Mouse (Mus musculus) myocyte (in vitro differentiated cells): Measurements from ENCODE around the gene Thg1l. TPM values are rescaled to one million over a fixed set of nuclear protein-coding genes. Genes with fewer than 3 reads are reported as not detected.

ENCODE experiments used
- H3K27me3 ChIP-seq: one replicate; pipeline ENCODE4 v1.6.1; 2011; ENCODE audit not compliant: control insufficient read depth, insufficient read depth, insufficient read length
- H3K36me3 ChIP-seq: one replicate; pipeline ENCODE4 v1.6.1; 2011; ENCODE audit not compliant: control insufficient read depth, insufficient read depth
- H3K4me2 ChIP-seq: one replicate; pipeline ENCODE4 v1.6.1; 2011; ENCODE audit warnings: low read depth, control low read depth
- H3K4me3 ChIP-seq: one replicate; pipeline ENCODE4 v1.5.1; 2011; ENCODE audit warnings: mild to moderate bottlenecking, control low read depth, moderate library complexity
- H3K79me2 ChIP-seq: one replicate; pipeline ENCODE4 v1.6.1; 2011; ENCODE audit not compliant: control insufficient read depth, insufficient read depth
- H3ac ChIP-seq: one replicate; pipeline ENCODE4 v1.6.1; 2011; ENCODE audit not compliant: control insufficient read depth, insufficient read length
- CEBPB ChIP-seq: IDR thresholded peaks from 2 replicates; pipeline ENCODE4 v1.6.1; 2011; ENCODE audit warnings: mild to moderate bottlenecking, moderate library complexity; ENCODE audit not compliant: poor library complexity, insufficient read depth, severe bottlenecking
- E2F4 ChIP-seq: IDR thresholded peaks from one replicate; pipeline ENCODE4 v1.6.1; 2011; ENCODE audit warnings: mild to moderate bottlenecking, control low read depth, moderate library complexity; ENCODE audit not compliant: insufficient read depth
- MAX ChIP-seq: IDR thresholded peaks from one replicate; pipeline ENCODE4 v1.6.1; 2011; ENCODE audit warnings: low read depth, mild to moderate bottlenecking, control low read depth
- MYOD1 ChIP-seq, 3 experiments: IDR thresholded peaks; one replicate each; pipeline ENCODE4 v1.6.1; 2011; ENCODE audit warnings: control low read depth in 2 of 3, low read depth in 2 of 3, mild to moderate bottlenecking in 2 of 3, moderate library complexity in 1 of 3; ENCODE audit not compliant: insufficient read length in 2 of 3, control insufficient read depth in 1 of 3
- MYOG ChIP-seq, 3 experiments: IDR thresholded peaks; one replicate each; pipeline ENCODE4 v1.6.1; 2011; ENCODE audit warnings: control low read depth in 2 of 3, low read depth in 2 of 3, mild to moderate bottlenecking in 2 of 3; ENCODE audit not compliant: insufficient read length in 2 of 3, control insufficient read depth in 1 of 3, insufficient read depth in 1 of 3
- POLR2A ChIP-seq: IDR thresholded peaks from one replicate; pipeline ENCODE4 v1.6.1; 2011; ENCODE audit warnings: low read depth, mild to moderate bottlenecking, control low read depth, moderate library complexity; ENCODE audit not compliant: insufficient read length
- REST ChIP-seq: IDR thresholded peaks from one replicate; pipeline ENCODE4 v1.6.1; 2011; ENCODE audit warnings: mild to moderate bottlenecking, control low read depth, moderate library complexity; ENCODE audit not compliant: insufficient read depth, insufficient read length
- SRF ChIP-seq: IDR thresholded peaks from one replicate; pipeline ENCODE4 v1.6.1; 2011; ENCODE audit warnings: low read depth; ENCODE audit not compliant: control insufficient read depth, insufficient read length
- TCF12 ChIP-seq: IDR thresholded peaks from one replicate; pipeline ENCODE4 v1.6.1; 2011; ENCODE audit warnings: mild to moderate bottlenecking, control low read depth; ENCODE audit not compliant: poor library complexity, insufficient read depth, severe bottlenecking
- TCF3 ChIP-seq: IDR thresholded peaks from one replicate; pipeline ENCODE4 v1.6.1; 2011; ENCODE audit warnings: low read depth, control low read depth; ENCODE audit not compliant: insufficient read length
- USF1 ChIP-seq: IDR thresholded peaks from one replicate; pipeline ENCODE4 v1.6.1; 2011; ENCODE audit warnings: low read depth, mild to moderate bottlenecking, control low read depth, moderate library complexity
- polyA plus RNA-seq: library from polyadenylated mRNA; unstranded; fragments of >200 nt; fragmentation: generic; extraction: Trizol; gene quantifications from one replicate; pipeline ENCODE4 v1.2.1, GENCODE M21; 2012; ENCODE audit warnings: missing spikeins

Gene Thg1l
- polyA plus RNA-seq, 1 experiment: 14.8 TPM

DNA sequence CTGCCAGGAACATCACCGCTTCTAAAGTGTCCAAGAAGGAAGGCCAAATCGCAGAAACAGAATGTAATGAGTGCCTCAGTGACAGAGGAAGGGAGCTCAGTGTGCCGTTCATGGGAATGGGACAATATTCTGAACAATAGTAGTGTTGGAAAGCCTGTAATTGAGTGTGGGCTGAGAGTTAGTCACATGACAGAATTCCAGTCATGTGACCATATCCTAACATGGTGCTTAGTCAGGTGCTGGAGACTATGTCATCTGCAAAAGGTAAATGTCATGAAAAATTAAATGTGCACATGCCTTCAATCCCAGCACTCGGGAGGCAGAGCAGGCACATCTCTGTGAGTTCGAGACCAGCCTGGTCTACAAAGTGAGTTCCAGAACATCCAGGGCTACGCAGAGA, 37.3 kb downstream of the Thg1l start:
- no peaks in the 10 kb centered on the region for H3K36me3 ChIP-seq
- no peak overlapping the region for H3K4me2 ChIP-seq
- TF ChIP-seq POLR2A: no peak
- no peak for TF ChIP-seq MAX
- TF ChIP-seq REST: no peak
- no peak for TF ChIP-seq TCF3
- no peak for TF ChIP-seq MYOG (IDR thresholded peaks at IDR 0.05; ENCODE audit: control insufficient read depth in 1 of 3, insufficient read depth in 1 of 3, insufficient read length in 2 of 3, low read depth in 2 of 3)
- TF ChIP-seq CEBPB: no peak
- TF ChIP-seq USF1: peak; percentile 53
- H3K79me2 ChIP-seq: no peaks in the 10 kb centered on the region
- no peak overlapping the region for H3ac ChIP-seq
- no peaks in the 10 kb centered on the region for H3K27me3 ChIP-seq
- H3K4me3 ChIP-seq: no peak overlapping the region

DNA sequence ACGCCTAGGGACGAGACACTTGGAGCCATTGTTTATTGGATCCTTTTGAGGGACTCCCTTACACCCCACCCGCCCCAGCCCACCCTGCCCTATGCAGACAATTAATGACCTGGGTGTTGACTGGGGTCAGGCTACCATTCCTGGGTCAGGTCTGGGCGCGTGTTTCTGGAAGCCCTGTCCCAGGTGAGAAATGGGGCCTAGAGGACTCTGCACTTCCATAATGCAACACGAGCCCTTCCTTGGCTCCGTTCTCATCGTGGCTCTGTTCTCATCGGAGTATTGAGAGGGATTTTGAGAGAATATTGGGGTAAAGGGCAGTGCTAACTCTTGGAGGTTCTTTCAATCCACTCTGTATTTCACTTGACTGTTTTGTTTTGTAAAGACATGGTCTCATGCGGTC, 39.1 kb downstream of the Thg1l start:
- no peaks in the 10 kb centered on the region for H3K79me2 ChIP-seq
- TF ChIP-seq REST (no peak), MYOD1 (IDR thresholded peaks at IDR 0.05; ENCODE audit: control insufficient read depth in 1 of 3, insufficient read length in 2 of 3, low read depth in 2 of 3) (no peak), TCF12 (no peak), SRF (no peak)
- no peak overlapping the region for H3ac ChIP-seq

DNA sequence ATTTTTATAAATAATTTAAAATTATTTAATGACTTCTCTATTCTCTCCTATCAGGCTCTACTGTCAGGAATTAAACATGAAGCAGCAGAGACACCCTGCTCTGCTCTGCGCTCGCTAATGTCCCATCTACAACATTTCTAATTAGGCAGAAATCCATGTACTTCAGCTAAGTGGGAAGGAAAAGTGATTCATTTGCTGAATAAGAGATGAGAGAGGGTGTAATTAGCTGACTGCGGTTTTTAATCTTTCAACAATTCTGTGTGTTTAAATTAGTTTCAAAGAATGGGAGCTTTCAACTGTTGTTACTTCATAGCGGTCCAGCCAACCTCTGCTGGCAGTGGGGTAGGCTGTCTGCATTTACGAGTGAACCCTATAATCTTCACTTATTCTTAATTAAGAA, 44.6 kb downstream of the Thg1l start:
- Histone ChIP-seq H3K4me3 (no peak overlapping the region), H3K79me2 (no peaks in the 10 kb centered on the region), H3K4me2 (no peak overlapping the region), H3ac (no peak overlapping the region), H3K27me3 (no peaks in the 10 kb centered on the region), H3K36me3 (peaks cover 31% of the 10 kb centered on the region)
- TF ChIP-seq USF1: no peak
- TF ChIP-seq TCF3: no peak
- no peak for TF ChIP-seq SRF
- no peak for TF ChIP-seq MYOG (IDR thresholded peaks at IDR 0.05; ENCODE audit: control insufficient read depth in 1 of 3, insufficient read depth in 1 of 3, insufficient read length in 2 of 3, low read depth in 2 of 3)

More for the DNA sequence above, 39.1 kb downstream of the Thg1l start:
- no peak overlapping the region for H3K4me2 ChIP-seq
- no peaks in the 10 kb centered on the region for H3K27me3 ChIP-seq
- no peak overlapping the region for H3K4me3 ChIP-seq
- peaks cover 10% of the 10 kb centered on the region for H3K36me3 ChIP-seq

DNA sequence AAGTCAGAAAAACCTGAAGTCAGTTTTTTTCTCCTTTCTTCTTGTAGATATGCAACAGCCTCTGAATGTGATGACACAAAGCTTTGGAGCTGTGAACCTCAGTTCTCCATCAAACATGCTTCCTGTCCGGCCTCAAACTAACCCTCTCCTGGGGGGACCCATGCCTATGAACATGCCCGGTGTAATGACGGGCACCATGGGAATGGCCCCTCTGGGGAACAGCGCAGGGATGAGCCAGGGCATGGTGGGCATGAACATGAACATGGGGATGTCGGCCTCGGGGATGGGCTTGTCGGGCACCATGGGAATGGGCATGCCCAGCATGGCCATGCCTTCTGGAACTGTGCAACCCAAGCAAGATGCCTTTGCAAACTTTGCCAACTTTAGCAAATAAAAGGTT, 46.4 kb downstream of the Thg1l start:
- Histone ChIP-seq H3K79me2 (no peaks in the 10 kb centered on the region), H3K36me3 (peaks cover 37% of the 10 kb centered on the region), H3ac (no peak overlapping the region), H3K4me3 (no peak overlapping the region), H3K27me3 (no peaks in the 10 kb centered on the region), H3K4me2 (no peak overlapping the region)
- no peak for TF ChIP-seq SRF

DNA sequence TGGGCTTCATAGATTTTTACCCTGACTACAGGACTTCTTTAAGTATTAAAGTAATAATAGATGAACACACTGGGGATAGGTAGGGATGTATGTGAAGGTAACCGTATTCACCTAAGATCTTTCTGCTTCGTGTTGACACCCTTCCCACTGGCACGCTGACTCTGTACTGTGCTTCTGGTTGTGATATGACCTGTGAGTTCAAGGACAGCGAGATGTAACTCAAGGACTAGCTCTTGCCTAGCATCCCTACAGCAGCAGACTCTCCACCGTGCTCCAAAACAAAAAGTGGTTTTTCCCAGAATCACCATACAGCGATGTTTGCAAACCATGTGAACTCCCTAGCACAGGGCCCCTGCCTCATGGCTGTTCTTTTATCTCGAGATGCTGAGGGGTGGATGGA, 47.2 kb downstream of the Thg1l start:
- H3ac ChIP-seq: no peak overlapping the region
- no peak overlapping the region for H3K4me2 ChIP-seq
- peaks cover 45% of the 10 kb centered on the region for H3K36me3 ChIP-seq
- no peaks in the 10 kb centered on the region for H3K27me3 ChIP-seq
- H3K4me3 ChIP-seq: no peak overlapping the region
- H3K79me2 ChIP-seq: no peaks in the 10 kb centered on the region
- TF ChIP-seq E2F4 (no peak), MYOD1 (IDR thresholded peaks at IDR 0.05; ENCODE audit: control insufficient read depth in 1 of 3, insufficient read length in 2 of 3, low read depth in 2 of 3) (no peak), TCF12 (no peak), POLR2A (no peak), CEBPB (no peak)

DNA sequence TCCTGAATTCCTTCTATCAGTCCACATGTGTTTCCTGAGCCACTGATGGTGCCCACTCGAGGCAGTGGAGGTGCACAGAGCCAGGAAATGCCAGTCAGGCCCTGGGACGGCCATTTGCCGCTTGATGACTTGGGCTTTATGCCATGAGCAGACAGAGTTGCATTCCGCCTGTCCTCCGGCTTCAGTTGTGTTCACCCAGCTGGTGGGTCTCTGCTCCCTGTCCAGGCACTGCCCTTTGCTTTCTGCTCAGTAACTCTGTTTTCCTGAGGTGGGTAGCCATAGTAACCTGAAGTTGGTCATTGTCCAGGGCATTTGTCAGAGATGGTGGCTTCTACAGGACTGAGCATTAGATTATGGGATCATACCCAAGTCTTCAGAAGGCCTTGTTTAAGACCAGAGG, 48.0 kb downstream of the Thg1l start:
- H3ac ChIP-seq: no peak overlapping the region
- no peak overlapping the region for H3K4me2 ChIP-seq
- H3K79me2 ChIP-seq: no peaks in the 10 kb centered on the region
- no peaks in the 10 kb centered on the region for H3K27me3 ChIP-seq
- H3K36me3 ChIP-seq: peaks cover 51% of the 10 kb centered on the region
- TF ChIP-seq E2F4 (no peak), MYOD1 (IDR thresholded peaks at IDR 0.05; ENCODE audit: control insufficient read depth in 1 of 3, insufficient read length in 2 of 3, low read depth in 2 of 3) (no peak), REST (no peak)
- no peak overlapping the region for H3K4me3 ChIP-seq
